Mouse (Mus musculus) 416B (cell line): ENCODE measurements around the gene Mink1.
A peak's percentile ranks its signal among the peaks of the same experiment; 100 is the strongest.

ENCODE experiments used
- DNase-seq: peaks from one replicate; pipeline ENCODE4 v3.0.0; 2011; ENCODE audit warnings: low read depth

Mink1 gene

DNA sequence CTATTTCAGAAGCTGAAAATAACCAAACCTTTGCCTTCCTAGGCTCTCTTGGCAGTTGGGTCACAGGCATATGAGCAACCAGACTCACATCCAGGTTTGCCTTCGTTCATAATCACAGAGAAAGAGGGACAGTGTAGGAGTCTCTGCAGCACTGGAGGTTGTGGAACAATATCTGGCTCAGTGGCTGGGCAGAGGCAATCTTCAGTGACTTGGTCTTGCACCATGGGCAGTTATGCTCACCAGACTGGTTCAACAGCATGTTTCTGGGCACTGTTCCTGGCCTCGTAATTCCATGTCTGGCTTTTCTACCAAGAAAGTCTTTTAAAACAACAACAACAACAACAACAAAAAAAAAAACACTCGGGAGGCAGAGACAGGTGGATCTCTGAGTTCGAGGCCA is 72.9 kb downstream of the Mink1 start:
- no peak for DNase-seq

DNA sequence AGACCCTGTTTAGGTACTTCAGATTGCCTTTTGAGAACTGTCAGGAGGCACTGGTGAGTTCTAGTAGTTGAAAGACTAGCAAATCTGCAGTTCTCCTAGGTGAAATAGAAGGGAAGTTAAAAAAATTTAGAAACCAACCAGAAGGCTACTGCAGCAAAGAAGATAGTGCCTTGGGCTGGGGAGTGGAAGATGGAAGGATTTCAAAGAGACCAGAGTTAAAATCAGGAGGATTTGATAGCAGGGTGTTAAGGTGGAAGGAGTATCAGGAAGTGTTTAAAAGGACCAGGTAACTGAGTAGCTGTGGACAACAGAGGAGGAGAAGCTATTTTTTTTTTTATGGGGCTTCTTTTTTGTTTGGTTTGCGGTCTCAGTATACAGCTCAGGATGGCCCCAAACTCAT is 75.1 kb downstream of the Mink1 start:
- DNase-seq: peak; percentile 21

DNA sequence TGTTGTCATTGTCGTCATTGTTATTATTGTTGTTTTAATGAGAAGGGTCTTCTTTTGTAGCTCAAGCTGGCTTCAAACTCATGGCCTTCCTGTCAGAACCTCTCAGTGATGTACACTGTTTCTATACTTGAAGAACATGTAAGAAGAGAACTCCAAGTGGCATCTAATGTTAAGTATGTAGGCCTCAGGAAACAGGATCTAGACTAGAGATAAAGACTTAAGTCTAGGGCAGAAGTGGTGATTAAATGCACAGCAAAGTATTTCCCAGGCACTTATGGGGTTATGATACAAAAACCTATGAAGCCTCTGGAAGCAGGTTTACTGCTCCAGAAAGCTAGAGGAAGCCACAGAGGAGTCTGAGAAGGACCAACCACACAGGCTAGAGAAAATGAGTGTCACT is 75.6 kb downstream of the Mink1 start:
- DNase-seq: no peak

DNA sequence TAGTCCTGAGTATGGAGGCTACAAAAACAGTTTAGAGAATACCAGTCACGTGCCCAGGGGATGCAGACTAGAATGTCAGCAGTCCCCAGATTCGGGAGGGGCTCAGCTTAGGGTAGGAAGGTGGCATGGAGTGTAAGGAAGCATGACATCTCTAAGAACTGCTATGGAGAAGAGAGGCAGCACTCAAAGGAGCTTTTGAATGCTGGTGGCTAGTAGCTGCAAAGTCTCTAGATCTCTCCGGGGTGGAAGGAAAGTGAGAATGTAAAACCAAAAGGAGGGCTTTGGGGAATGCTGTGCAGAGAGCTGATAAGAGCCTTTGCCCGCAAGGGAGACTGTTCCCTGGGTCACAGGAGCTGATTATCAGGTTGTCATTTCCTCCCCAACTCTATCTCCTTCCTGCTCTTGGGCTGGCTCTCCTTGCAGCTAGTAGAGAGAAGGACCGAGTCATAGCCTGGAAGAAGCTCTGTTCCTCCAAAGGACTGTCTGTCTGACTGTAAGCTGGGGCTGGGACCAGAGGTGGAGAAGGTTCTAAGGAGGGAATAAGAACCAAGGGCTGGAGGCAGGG is 76.1 kb downstream of the Mink1 start, which contains the start of gene Gp1ba:
Gene Gp1ba (plus strand): TSS at position 409 of the 565 bp plus-strand sequence.
- peak; percentile 96 for DNase-seq

DNA sequence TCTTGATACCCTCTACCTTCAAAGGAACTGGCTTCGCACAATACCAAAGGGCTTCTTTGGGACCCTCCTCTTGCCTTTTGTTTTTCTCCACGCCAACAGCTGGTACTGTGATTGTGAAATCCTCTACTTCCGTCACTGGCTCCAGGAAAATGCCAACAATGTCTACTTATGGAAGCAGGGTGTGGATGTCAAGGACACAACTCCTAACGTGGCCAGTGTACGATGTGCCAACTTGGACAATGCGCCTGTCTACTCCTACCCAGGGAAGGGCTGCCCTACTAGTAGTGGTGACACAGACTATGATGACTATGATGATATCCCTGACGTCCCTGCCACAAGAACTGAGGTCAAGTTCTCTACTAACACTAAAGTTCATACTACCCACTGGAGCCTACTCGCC is 77.3 kb downstream of the Mink1 start:
- DNase-seq: no peak

DNA sequence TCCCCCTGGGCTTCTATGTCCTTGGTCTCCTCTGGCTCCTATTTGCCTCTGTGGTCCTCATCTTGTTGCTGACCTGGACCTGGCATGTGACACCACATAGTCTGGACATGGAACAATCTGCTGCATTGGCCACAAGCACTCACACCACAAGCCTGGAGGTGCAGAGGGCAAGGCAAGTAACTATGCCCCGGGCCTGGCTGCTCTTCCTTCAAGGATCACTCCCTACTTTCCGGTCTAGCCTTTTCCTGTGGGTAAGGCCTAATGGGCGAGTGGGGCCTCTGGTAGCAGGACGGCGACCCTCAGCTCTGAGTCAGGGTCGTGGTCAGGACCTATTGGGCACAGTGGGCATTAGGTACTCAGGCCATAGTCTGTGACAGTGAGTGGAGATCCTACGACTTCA is 78.6 kb downstream of the Mink1 start:
- DNase-seq: peak; percentile 52

DNA sequence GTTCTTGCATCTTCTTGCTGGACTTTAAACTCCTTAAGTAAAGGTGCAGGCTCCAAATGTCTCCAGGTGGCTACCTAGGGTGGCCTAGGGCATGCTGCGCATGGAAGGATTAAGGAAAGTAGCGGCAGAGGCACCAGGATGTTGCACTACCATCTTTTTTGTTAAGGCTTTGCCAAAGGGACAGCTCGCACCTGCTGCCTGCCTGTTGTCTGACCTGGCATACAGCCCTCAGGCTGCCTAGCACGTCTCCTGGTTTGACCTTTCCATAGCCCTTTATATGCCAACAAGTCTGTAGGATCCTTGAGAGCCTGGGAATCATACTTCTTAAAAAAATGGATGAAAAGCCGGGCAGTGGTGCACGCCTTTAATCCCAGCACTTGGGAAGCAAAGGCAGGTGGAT is 80.4 kb downstream of the Mink1 start:
- DNase-seq: no peak

DNA sequence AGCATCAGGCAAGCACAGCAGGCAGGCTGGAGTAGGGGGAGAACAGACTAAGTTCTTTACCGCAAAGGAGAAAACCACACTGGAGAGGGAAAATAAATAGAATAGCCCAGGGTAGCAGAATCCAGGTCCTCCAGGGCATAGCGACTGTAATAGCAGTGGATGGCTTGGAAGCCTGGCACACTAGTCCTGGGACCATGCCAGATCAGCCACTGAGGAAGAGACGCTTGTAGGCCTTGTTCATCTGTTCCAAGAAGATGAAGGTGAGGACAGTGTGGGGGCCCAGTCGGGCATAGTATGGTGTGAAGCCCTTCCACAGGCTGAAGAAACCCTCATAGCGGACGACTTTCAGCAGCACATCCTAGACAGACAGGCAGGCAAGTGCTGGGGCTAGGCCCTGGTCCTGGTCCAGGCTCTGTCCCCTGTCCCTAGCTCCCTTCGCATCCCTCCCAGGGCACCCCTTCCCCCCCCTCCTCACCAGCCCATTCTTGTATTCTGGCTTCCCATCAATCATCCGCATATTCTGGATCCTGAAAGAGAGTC is 82.0 kb downstream of the Mink1 start:
- DNase-seq: no peak

DNA sequence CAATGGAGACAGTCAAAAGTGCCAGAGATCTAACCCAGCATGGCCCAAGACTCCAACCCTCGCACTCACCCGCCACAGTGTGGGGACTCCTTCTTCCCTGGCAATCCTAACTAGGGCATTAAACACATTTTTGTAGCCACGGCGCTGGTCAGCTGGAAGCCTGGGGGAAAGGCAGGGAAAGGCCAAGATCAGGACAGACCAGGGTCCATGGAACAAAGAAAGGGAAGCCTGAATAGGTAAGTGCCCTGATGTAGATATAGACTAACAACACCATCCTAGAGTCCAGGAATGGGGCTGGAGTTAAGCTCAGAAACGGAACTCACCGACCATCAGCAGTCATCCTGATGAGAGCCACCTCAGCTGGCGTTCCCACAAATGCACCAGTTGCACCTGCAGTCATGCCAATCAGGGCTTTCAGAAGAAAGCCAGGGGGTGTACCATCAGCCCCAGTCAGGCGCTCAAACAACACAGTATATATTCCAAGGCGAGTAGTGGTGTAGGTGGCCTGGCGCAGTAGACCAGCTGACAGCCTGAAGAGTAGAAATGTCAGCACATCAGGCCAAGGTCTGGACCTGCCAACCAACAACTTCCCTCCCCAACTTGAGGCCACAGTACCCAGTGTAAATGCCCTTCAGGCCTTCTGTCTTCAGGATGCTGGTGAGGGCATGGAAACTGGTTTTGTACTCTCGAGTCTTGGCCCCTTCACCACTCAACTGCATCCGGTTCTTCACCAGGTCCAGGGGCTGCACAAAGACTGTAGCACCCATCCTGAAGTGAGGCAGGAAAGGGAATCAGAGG is 83.0 kb downstream of the Mink1 start:
- DNase-seq: no peak

DNA sequence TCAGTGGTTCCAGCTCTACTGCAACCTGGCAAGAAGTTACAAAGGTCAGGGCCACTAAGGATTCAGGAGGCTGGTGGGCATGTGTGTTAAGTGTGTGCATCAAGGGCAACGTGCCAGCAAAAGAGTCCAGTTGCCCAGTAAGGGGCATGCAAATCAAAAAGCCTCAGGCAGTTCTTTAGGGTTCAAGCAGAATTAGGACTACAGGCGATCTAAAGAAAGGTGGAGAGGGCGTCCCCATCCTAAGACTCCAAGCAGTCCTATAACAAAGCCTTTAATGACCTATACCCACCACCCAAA is 83.5 kb downstream of the Mink1 start:
- DNase-seq: no peak

DNA sequence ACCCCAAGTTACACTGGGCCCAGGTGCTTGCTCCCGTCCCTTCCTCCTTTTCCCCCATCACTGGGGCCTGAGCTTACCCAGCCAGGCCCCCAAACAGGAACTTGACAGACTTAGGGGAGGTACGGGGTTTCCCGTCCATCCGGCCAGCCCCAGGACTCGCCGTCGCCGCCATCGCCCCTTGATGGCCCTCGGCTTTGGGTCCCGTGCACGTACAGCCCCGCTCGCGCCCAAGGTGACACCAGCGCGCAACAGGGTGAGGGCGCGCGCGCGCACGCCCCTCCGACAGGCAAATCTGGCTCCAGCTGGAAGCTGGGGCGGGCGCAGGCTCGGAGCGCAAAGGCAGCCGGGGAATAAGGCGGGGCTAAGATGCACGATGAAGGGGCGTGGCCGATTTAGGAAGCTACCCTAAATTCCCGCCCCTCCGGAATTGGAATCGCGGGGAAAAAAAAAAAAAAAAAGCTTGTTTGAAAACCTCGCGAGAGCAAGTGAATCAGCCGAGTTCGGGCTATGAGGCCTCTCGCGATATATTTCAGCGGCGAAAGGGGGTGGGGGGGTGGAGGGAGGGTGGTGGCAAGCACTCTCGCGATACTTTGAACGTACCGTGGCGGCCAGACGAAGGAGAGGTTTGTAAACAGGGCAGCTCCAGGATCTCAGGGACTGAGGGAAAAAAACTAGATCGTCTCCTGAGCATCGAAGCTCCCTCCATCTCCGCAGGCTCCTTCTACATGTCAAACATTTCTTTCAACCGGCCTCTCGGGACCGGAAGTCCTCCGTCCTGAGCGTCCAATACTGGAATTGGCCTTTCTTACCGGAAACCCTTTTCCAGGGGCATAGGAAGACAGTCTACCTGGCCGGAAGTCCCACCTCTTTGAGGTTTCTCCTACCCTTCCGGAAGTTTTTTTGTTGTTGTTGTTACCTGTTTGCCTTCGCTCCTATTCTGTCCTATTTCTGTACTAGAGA is 84.3 kb downstream of the Mink1 start, which contains the start of the genes Rnf167 and Slc25a11:
Gene Rnf167 (plus strand): TSS at position 545 of the 960 bp plus-strand sequence.
Gene Slc25a11 (minus strand): TSS at position 789 of the 960 bp plus-strand sequence.
- DNase-seq: peak; percentile 100

DNA sequence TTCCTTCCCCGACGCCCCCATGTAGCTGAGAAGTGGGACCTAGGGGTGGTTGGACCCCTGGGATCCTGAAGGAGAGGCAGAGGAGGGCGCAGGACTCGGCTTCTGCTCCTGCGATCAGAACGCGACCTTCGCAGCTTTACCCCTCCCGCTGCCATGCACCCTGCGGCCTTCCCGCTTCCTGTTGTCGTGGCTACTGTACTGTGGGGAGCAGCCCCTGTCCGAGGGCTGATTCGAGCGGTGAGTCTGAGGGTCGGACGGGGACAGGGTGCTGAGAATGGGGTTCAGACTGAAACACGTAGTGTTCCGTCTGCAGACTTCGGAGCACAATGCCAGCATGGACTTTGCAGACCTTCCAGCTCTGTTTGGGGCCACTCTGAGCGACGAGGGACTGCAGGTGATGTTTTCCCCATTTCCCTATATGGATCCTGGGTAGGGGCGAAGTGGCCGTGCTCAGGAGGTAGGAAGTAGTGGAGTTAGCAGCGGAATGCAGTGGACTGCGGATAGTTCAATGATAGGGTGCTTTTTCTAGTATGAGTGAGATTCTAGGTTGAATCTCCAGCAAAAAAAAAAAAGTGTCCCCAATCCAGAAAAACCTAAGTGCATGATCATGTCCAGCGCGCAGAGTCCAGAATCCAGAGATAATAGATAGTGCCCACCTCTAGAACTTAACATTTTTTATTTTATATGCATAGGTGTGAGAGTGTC is 85.2 kb downstream of the Mink1 start:
- peak; percentile 57 for DNase-seq

DNA sequence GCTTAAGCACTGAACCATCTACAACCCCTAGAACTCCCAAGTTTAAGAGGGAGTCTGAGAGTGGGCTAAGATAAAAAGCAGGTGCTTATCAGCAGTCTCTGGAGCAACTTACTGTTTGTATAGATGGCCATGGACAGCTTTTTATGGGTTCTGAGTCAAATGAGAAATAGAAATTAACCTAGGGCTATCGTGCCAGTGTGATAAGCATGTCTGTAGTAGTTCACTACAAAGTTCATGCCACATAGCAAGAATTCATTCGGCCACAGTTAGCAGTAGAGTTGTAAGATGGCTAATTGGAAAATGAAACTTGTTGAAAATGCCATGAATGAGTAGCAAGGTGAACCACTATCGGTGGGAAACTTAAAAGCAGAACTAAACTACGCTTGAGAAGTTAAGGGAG is 85.8 kb downstream of the Mink1 start:
- peak; percentile 51 for DNase-seq

DNA sequence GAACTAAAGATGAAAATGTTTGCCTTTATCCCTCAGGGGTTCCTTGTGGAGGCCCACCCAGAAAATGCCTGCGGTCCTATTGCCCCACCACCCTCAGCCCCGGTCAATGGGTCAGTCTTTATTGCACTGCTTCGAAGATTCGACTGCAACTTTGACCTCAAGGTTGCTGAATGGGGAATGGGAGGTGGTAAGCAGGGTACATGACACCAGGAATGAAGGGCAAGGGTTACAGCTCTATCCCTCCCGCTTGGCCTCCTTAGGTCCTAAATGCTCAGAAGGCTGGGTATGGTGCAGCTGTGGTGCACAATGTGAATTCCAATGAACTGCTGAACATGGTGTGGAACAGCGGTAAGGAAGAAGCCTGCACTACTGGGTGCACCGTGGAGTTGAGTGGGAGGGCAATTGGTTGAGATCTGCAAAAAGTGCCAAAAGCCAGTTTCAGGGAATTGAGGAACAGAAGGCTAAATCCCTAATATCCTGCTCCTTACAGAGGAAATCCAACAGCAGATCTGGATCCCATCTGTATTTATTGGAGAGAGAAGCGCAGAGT is 86.6 kb downstream of the Mink1 start:
- peak; percentile 28 for DNase-seq

DNA sequence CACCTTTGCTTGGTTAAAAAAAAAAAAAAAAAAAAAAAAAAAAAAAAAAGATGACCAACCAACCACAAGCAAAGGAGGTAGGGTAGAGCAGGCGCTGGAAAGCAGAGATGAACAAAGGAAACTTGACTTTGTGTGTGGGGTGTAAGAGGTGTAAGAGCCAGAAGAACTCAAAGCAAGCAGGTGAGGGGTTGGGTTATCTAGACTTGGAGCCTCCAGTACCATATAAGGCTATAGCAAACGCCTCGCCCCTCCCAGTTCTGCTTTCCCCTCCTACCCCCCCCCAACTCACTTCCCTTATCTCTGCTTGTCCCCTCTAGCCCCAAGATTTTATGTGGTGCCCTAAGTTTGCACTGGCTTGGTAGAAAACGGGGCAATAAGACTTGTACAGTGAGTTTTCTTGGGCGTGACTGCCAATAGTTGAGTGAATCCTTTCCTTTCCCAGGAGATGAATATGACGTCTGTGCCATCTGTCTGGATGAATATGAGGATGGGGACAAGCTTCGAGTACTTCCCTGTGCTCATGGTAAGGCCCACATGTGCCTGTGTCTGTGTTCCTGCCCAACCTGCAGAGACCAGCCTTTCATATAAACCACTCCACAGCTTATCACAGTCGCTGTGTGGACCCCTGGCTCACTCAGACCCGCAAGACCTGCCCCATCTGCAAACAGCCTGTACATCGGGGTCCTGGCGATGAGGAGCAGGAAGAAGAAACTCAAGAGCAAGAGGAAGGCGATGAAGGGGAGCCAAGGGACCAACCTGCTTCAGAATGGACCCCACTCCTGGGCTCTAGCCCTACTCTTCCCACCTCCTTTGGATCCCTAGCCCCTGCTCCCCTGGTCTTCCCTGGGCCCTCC is 87.9 kb downstream of the Mink1 start:
- DNase-seq: peak; percentile 88

DNA sequence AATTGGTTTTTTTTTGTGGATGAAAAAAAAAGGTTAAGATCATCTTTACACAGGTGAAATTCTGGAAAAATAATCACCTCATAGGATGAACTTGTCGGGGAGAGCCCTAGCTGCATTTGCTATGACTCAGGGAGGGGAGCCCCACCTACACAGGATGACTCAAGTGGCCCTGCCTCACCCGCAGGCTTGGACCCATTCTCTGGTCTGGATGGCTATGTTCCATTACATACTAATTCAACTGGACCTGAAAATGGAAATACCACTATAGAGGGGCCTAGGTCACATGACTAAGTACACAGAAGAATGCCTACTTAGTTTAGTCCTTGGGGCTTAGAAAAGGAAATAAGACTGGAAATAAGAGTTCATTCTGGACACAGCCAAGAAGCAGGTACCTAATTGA is 88.7 kb downstream of the Mink1 start:
- peak; percentile 87 for DNase-seq

DNA sequence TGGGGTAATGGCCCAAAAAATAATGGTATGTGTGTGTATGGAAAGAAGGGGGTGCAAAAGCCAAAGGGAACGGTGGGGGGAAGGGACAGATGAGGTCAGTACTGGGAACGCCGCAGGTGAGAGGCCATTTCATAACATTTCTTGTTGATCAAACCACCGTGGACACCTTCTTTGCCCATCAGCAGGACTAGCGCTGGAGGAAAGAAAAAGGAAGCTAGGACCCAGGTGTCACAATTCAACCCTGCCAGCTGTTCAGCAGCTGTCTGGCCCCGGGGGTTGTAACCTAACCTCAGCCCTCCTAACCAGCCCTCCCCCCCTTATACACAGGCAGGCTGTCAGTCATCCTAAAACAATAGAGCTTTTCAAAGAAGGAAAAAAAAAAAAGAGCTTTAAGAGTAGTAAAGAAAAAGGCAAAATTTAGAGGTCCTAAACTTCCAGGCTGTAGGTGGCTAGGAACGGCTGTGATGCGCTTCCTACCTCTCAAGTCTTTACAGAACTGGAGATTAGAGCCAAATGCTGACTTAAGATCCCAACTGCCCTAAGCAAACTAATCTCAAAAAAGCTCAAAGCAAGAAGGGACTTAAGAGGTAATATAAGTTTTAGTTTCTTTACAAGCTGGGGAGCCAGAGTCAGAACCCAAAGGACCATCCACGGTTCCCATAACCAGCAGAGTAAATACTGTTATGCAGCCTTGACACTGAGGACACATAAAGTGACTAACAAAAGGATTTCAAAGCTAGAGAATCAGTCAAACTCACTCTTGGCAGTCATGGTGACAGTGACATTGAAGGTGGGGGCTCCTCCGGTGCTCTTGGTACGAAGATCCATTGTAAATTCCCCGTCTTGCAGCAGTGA is 89.6 kb downstream of the Mink1 start:
- peak; percentile 68 for DNase-seq

DNA sequence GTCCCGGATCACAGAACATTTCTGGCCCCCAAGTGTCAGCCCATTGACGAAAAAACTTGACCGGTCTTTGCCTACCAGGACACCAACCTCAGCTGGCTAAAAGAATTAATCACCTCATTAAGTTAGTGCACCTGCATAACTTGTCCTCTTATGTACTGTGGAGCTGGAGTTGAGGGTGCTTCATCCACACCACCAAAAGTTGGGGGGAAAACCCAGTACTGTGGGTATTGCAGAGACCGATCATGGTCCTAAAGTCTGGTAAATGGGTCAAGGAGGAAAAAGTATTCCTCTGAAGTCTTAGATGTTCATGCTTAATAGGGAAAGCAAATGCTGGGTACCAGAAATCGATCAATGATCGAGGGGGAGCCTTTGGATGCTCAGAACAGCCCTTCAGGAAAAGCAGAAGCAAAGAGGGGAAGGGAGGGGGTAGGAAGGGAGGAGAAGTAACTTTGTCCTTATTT is 90.2 kb downstream of the Mink1 start:
- DNase-seq: no peak
